Mouse (Mus musculus) midbrain, embryonic 10.5 days (tissue): Measurements from ENCODE around the gene Rab11fip3. TPM values are rescaled to one million over a fixed set of nuclear protein-coding genes. Genes with fewer than 3 reads are reported as not detected.
"Not testable (repeated sequence)": the region's sequence is repeated elsewhere in the genome, so short reads cannot be mapped to it uniquely, and the experiment has no call there.

Experiments used
- DNase-seq: peaks from one replicate; pipeline ENCODE4 v3.0.0-alpha.2; 2017; ENCODE audit warnings: low spot score
- H3K27ac ChIP-seq: fragments of 300-500 bp; sonication (generic); replicated peaks from 2 replicates; pipeline ENCODE4 v1.5.1; 2016; ENCODE audit warnings: mild to moderate bottlenecking
- H3K27me3 ChIP-seq: fragments of 300-500 bp; sonication (generic); 2 replicates; pipeline ENCODE4 v1.6.1; 2016; ENCODE audit warnings: low read depth, mild to moderate bottlenecking; ENCODE audit not compliant: poor library complexity, severe bottlenecking
- H3K36me3 ChIP-seq: fragments of 300-500 bp; sonication (generic); 2 replicates; pipeline ENCODE4 v1.6.1; 2016; ENCODE audit warnings: mild to moderate bottlenecking, moderate library complexity
- H3K4me1 ChIP-seq: fragments of 300-500 bp; sonication (generic); 2 replicates; pipeline ENCODE4 v1.6.1; 2016
- H3K4me3 ChIP-seq: fragments of 300-500 bp; sonication (generic); 2 replicates; pipeline ENCODE4 v1.5.1; 2016; ENCODE audit warnings: mild to moderate bottlenecking, moderate library complexity
- H3K9me3 ChIP-seq: fragments of 300-500 bp; sonication (generic); replicated peaks from 2 replicates; pipeline ENCODE4 v1.6.1; 2016; ENCODE audit warnings: mild to moderate bottlenecking
- WGBS: fragments of 180-500 bp; shearing (Covaris S2); methylation state at CpG from one replicate; pipeline ENCODE4 v1.1.7; 2016; 5-methylcytosine and 5-hydroxymethylcytosine counted together
- polyA plus RNA-seq: library from polyadenylated mRNA; unstranded; fragments of >200 nt; fragmentation: Nextera tagmentation; extraction: Ambion mirVana; gene quantifications from 2 replicates; pipeline ENCODE4 v1.2.1, GENCODE M21; 2016

The Rab11fip3 gene
- 20.6 and 26.9 TPM in 2 replicates for polyA plus RNA-seq

- Histone ChIP-seq H3K4me3 (peak within 1 kb of the TSS; percentile 85), H3K27ac (peak within 1 kb of the TSS; percentile 93), H3K4me1 (peaks cover 53% of the 10 kb centered on the region), H3K27me3 (peaks cover 17% of the 10 kb centered on the region), H3K36me3 (peaks cover 25% of the 10 kb centered on the region), H3K9me3 (no peaks in the 10 kb centered on the region)
- DNase-seq = peak; percentile 91
- WGBS = under 1% methylated on average over 94 of the region's 94 CpGs
Measured at GRCm38 (mm10) chr17:26068831-26069739, at the start of gene Rab11fip3. Gene Rab11fip3, minus strand, starts transcription at chr17:26069555.

GRCm38 (mm10) chr17:26116503-26117258, 47.3 kb upstream of the Rab11fip3 start:
- no peak for DNase-seq
- Histone ChIP-seq H3K36me3 (no peaks in the 10 kb centered on the region), H3K27me3 (peaks cover 97% of the 10 kb centered on the region), H3K9me3 (no peaks in the 10 kb centered on the region), H3K4me3 (no peak overlapping the region), H3K27ac (no peak overlapping the region), H3K4me1 (peaks cover 23% of the 10 kb centered on the region)
- WGBS = 88% methylated on average over 17 of the region's 17 CpGs

GRCm38 (mm10) chr17:26115956-26116487, 46.7 kb upstream of the Rab11fip3 start:
- H3K27ac ChIP-seq = no peak overlapping the region
- DNase-seq = no peak
- WGBS = 57% methylated on average over 3 of the region's 3 CpGs
- no peaks in the 10 kb centered on the region for H3K36me3 ChIP-seq
- no peaks in the 10 kb centered on the region for H3K9me3 ChIP-seq
- H3K27me3 ChIP-seq = peaks cover 99% of the 10 kb centered on the region
- H3K4me3 ChIP-seq = no peak overlapping the region
- H3K4me1 ChIP-seq = peaks cover 30% of the 10 kb centered on the region

GRCm38 (mm10) chr17:26115205-26115898, 46.0 kb upstream of the Rab11fip3 start:
- peaks cover 33% of the 10 kb centered on the region for H3K4me1 ChIP-seq
- no peaks in the 10 kb centered on the region for H3K9me3 ChIP-seq
- no peaks in the 10 kb centered on the region for H3K36me3 ChIP-seq
- no peak for DNase-seq
- 89% methylated on average over 7 of the region's 7 CpGs for WGBS
- peaks cover 99% of the 10 kb centered on the region for H3K27me3 ChIP-seq
- 0 out of 2 replicates have a peak overlapping the region, but pooled peaks have one; percentile 2 for H3K4me3 ChIP-seq
- no peak overlapping the region for H3K27ac ChIP-seq

- 67% methylated on average over 7 of the region's 7 CpGs for WGBS
- not testable (repeated sequence) for DNase-seq, H3K9me3 ChIP-seq, H3K4me3 ChIP-seq, H3K27ac ChIP-seq, H3K36me3 ChIP-seq
- Histone ChIP-seq H3K27me3 (peaks cover 96% of the 10 kb centered on the region), H3K4me1 (peaks cover 32% of the 10 kb centered on the region)
Measured at GRCm38 (mm10) chr17:26114461-26114860, 45.1 kb upstream of the Rab11fip3 start.

- Histone ChIP-seq H3K9me3 (no peaks in the 10 kb centered on the region), H3K36me3 (no peaks in the 10 kb centered on the region), H3K4me1 (peaks cover 32% of the 10 kb centered on the region), H3K27ac (no peak overlapping the region), H3K4me3 (peak overlapping the region; percentile 85), H3K27me3 (peaks cover 93% of the 10 kb centered on the region)
- 9% methylated on average over 8 of the region's 8 CpGs for WGBS
- no peak for DNase-seq
Measured at GRCm38 (mm10) chr17:26114061-26114460, 44.7 kb upstream of the Rab11fip3 start.

- Histone ChIP-seq H3K4me1 (peaks cover 32% of the 10 kb centered on the region), H3K4me3 (peak within 1 kb of the TSS; percentile 85), H3K36me3 (no peaks in the 10 kb centered on the region), H3K9me3 (no peaks in the 10 kb centered on the region), H3K27me3 (peaks cover 88% of the 10 kb centered on the region), H3K27ac (peak within 1 kb of the TSS; percentile 83)
- under 1% methylated on average over 74 of the region's 75 CpGs for WGBS
- peak; percentile 72 for DNase-seq
Measured at GRCm38 (mm10) chr17:26113181-26113948, 44.0 kb upstream of the Rab11fip3 start, which contains the start of gene Tmem8. Gene Tmem8, plus strand, starts transcription at chr17:26113299.

GRCm38 (mm10) chr17:26112751-26113150, 43.4 kb upstream of the Rab11fip3 start:
- Histone ChIP-seq H3K36me3 (no peaks in the 10 kb centered on the region), H3K27ac (peak overlapping the region; percentile 83; the same call in 1 of the 2 replicates), H3K4me1 (peaks cover 32% of the 10 kb centered on the region), H3K9me3 (no peaks in the 10 kb centered on the region), H3K27me3 (peaks cover 81% of the 10 kb centered on the region), H3K4me3 (peak overlapping the region; percentile 85)
- DNase-seq = no peak
- WGBS = 19% methylated on average over 14 of the region's 14 CpGs

- 22% methylated on average over 4 of the region's 4 CpGs for WGBS
- H3K27me3 ChIP-seq = peaks cover 71% of the 10 kb centered on the region
Measured at GRCm38 (mm10) chr17:26111722-26112121, 42.4 kb upstream of the Rab11fip3 start.

GRCm38 (mm10) chr17:26111024-26111423, 41.7 kb upstream of the Rab11fip3 start:
- H3K27me3 ChIP-seq = peaks cover 64% of the 10 kb centered on the region
- H3K9me3 ChIP-seq = no peaks in the 10 kb centered on the region
- H3K27ac ChIP-seq = peak overlapping the region; percentile 69
- no peak for DNase-seq
- peaks cover 32% of the 10 kb centered on the region for H3K4me1 ChIP-seq
- 0 out of 2 replicates have a peak overlapping the region, but pooled peaks have one; percentile 0 for H3K4me3 ChIP-seq
- H3K36me3 ChIP-seq = no peaks in the 10 kb centered on the region
- 0% methylated on average over 4 of the region's 4 CpGs for WGBS

More at GRCm38 (mm10) chr17:26111722-26112121, 42.4 kb upstream of the Rab11fip3 start:
- DNase-seq = no peak
- peaks cover 32% of the 10 kb centered on the region for H3K4me1 ChIP-seq
- H3K27ac ChIP-seq = no peak overlapping the region
- no peaks in the 10 kb centered on the region for H3K9me3 ChIP-seq
- no peak overlapping the region for H3K4me3 ChIP-seq
- no peaks in the 10 kb centered on the region for H3K36me3 ChIP-seq

GRCm38 (mm10) chr17:26110156-26110555, 40.8 kb upstream of the Rab11fip3 start:
- no peak overlapping the region for H3K4me3 ChIP-seq
- peaks cover 32% of the 10 kb centered on the region for H3K4me1 ChIP-seq
- no peak overlapping the region for H3K27ac ChIP-seq
- WGBS = 19% methylated on average over 4 of the region's 4 CpGs
- no peaks in the 10 kb centered on the region for H3K36me3 ChIP-seq
- DNase-seq = no peak
- peaks cover 55% of the 10 kb centered on the region for H3K27me3 ChIP-seq
- no peaks in the 10 kb centered on the region for H3K9me3 ChIP-seq
